Mouse (Mus musculus) midbrain, embryonic 11.5 days (tissue): ENCODE data around the gene Slc19a3. TPM values are rescaled to one million over a fixed set of nuclear protein-coding genes. Genes with fewer than 3 reads are reported as not detected.
A peak's percentile ranks its signal among the peaks of the same experiment; 100 is the strongest.

ENCODE experiments used
- ATAC-seq: fragments of 200-750 bp; cut with Nextera tagmentation; 2 replicates; pipeline ENCODE4 v1.8.0; 2017; ENCODE audit warnings: moderate TSS enrichment, moderate library complexity; ENCODE audit not compliant: low FRiP score
- DNase-seq: peaks from one replicate; pipeline ENCODE4 v3.0.0; 2015; ENCODE audit warnings: low spot score; ENCODE audit errors: missing footprints
- H3K27ac ChIP-seq: fragments of 300-500 bp; sonication (generic); 2 replicates; pipeline ENCODE4 v1.5.1; 2014; ENCODE audit warnings: low read depth, low read length
- H3K27me3 ChIP-seq: fragments of 300-500 bp; sonication (generic); 2 replicates; pipeline ENCODE4 v1.6.1; 2014; ENCODE audit warnings: mild to moderate bottlenecking, low read length, moderate library complexity, mixed read lengths; ENCODE audit not compliant: control insufficient read depth, insufficient read depth
- H3K36me3 ChIP-seq: fragments of 300-500 bp; sonication (generic); 2 replicates; pipeline ENCODE4 v1.6.1; 2014; ENCODE audit warnings: mild to moderate bottlenecking, low read length, moderate library complexity, mixed read lengths; ENCODE audit not compliant: control insufficient read depth, insufficient read depth
- H3K4me1 ChIP-seq: fragments of 300-500 bp; sonication (generic); 2 replicates; pipeline ENCODE4 v1.6.1; 2014; ENCODE audit warnings: low read length; ENCODE audit not compliant: control insufficient read depth, insufficient read depth
- H3K4me2 ChIP-seq: fragments of 300-500 bp; sonication (generic); 2 replicates; pipeline ENCODE4 v1.6.1; 2014; ENCODE audit warnings: mild to moderate bottlenecking, moderate library complexity
- H3K4me3 ChIP-seq: fragments of 300-500 bp; sonication (generic); 2 replicates; pipeline ENCODE4 v1.5.1; 2014; ENCODE audit warnings: low read depth, low read length
- H3K9ac ChIP-seq: fragments of 300-500 bp; sonication (generic); 2 replicates; pipeline ENCODE4 v1.6.1; 2014; ENCODE audit warnings: low read length
- H3K9me3 ChIP-seq: fragments of 300-500 bp; sonication (generic); 2 replicates; pipeline ENCODE4 v1.6.1; 2016; ENCODE audit warnings: low read length; ENCODE audit not compliant: control insufficient read depth
- WGBS: fragments of 180-500 bp; shearing (Covaris S2); extraction: QIAGEN DNeasy Blood & Tissue Kit; methylation state at CpG from one replicate; pipeline ENCODE4 v1.1.7; 2014; 5-methylcytosine and 5-hydroxymethylcytosine counted together
- polyA plus RNA-seq: library from polyadenylated mRNA; unstranded; fragments of >200 nt; fragmentation: Nextera tagmentation; extraction: Ambion mirVana; gene quantifications from 2 replicates; pipeline ENCODE4 v1.2.1, GENCODE M21; 2014

Slc19a3 gene
- 0.33 and 0.83 TPM in 2 replicates for polyA plus RNA-seq

DNA sequence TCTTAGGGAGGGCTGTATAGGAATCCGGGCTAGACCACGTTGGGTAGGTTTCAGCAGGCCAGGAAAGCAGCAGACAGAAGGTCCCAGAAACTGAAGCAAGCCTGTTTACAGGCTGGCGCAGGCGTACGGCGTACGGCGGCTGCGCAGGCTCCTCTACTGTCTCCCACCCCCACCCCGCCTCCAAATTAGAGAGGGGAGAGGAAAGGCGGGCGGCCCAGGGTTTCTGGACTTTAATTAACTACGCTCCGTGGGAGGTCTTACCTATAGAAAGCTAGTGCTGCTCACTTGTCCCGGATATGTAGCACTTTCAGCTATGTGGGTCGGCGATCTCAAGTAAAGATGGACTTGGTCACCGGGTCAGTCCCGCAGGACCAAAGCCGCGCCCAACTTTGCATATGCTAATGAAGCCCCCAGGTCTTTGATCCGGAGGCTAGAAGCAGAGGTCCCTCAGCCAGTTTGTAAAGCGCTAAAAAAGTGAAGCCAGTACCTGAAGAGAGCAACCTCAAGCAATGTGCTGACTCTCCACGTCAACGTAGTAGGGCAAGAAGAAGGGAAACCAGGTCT lies at the start of gene Slc19a3:
TSS of gene Slc19a3 (minus strand) at position 340 of the 564 bp plus-strand sequence.
- Histone ChIP-seq H3K9me3 (no peaks in the 10 kb centered on the region), H3K27ac (no peak within 1 kb of the TSS), H3K27me3 (no peaks in the 10 kb centered on the region), H3K36me3 (no peaks in the 10 kb centered on the region), H3K9ac (peak within 1 kb of the TSS; percentile 60), H3K4me3 (peak within 1 kb of the TSS; percentile 42), H3K4me2 (peak within 1 kb of the TSS; percentile 67), H3K4me1 (no peaks in the 10 kb centered on the region)
- WGBS = under 1% methylated on average over 25 of the region's 25 CpGs
- ATAC-seq = peak; percentile 93
- peak; percentile 92 for DNase-seq

DNA sequence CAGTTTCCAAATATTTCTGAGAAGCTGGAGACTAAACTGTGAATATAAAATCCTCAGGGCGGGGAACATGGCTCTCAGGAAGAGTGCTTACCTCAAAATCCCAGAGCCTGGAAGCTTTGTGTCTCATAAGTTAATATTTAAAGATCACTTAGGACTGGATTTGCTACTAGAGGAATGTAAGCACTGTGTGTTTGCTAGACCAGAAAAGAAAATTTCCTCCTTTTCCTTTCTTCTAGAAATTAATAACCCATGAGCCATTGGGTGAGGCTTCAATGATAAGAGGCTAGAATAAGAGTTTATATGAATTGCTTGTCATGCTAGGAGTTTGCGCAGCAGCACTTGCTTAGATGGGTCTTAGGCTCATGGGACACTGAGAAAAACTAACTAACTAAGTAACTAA lies 46.5 kb upstream of the Slc19a3 start:
- DNase-seq (peak; percentile 23), ATAC-seq (no peak)
- no peaks in the 10 kb centered on the region for H3K36me3 ChIP-seq
- H3K9ac ChIP-seq = no peak overlapping the region
- WGBS = 82% methylated on average over 2 of the region's 2 CpGs
- H3K4me3 ChIP-seq = no peak overlapping the region
- no peak overlapping the region for H3K27ac ChIP-seq
- no peak overlapping the region for H3K4me2 ChIP-seq
- H3K27me3 ChIP-seq = no peaks in the 10 kb centered on the region
- no peaks in the 10 kb centered on the region for H3K4me1 ChIP-seq
- H3K9me3 ChIP-seq = no peaks in the 10 kb centered on the region

GRCm38 (mm10) chr1:83077016-83077415 lies 38.8 kb upstream of the Slc19a3 start:
- 80% methylated on average over 6 of the region's 6 CpGs for WGBS
- H3K4me1 ChIP-seq = no peaks in the 10 kb centered on the region
- DNase-seq (peak; percentile 26), ATAC-seq (no peak)
- H3K9ac ChIP-seq = no peak overlapping the region
- H3K4me3 ChIP-seq = no peak overlapping the region
- no peak overlapping the region for H3K4me2 ChIP-seq
- H3K9me3 ChIP-seq = no peaks in the 10 kb centered on the region
- no peaks in the 10 kb centered on the region for H3K36me3 ChIP-seq
- no peaks in the 10 kb centered on the region for H3K27me3 ChIP-seq
- H3K27ac ChIP-seq = no peak overlapping the region

- WGBS = 46% methylated on average over 11 of the region's 11 CpGs
- H3K4me1 ChIP-seq = no peaks in the 10 kb centered on the region
- H3K27ac ChIP-seq = no peak overlapping the region
- DNase-seq = peak; percentile 94
- H3K36me3 ChIP-seq = no peaks in the 10 kb centered on the region
- H3K27me3 ChIP-seq = no peaks in the 10 kb centered on the region
- H3K4me2 ChIP-seq = peak overlapping the region; percentile 23; the same call in 1 of the 2 replicates
- ATAC-seq = peak; percentile 89
- no peaks in the 10 kb centered on the region for H3K9me3 ChIP-seq
- peak overlapping the region; percentile 47 for H3K9ac ChIP-seq
- H3K4me3 ChIP-seq = no peak overlapping the region
These were observed 38.1 kb upstream of the Slc19a3 start for GRCm38 (mm10) chr1:83076190-83076917.

DNA sequence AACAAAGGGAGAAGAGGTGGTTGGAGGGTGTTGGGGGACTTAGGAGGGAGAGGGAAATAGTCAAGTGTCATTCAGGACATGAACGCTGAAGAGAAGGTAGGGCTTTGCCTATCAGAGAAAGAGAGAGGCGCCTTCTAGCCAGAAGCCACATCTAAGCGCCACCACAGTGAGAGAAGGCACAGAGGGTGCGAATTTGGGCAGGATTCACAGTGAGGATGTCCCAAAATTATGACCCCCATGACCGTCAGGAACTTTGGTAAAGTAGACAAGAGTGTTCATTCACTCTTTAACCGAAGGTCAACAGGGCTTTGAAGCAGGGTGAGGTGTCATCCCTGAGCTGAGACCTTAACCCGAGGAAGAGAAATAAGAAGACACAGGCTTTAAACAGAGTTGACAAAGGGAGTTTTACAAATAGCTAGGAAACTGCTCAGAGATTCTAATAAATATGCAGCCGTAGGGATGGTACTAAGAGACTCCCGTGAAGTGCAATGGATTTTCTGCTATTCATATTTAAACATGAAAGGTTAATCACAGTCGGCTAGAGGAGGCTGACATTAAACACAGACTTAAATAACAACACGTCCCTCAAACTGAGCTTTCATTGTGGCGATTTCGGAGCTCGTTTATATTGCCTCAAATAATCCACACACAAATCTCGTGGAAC lies 37.4 kb upstream of the Slc19a3 start:
- DNase-seq (peak; percentile 81), ATAC-seq (peak; percentile 61)
- H3K27me3 ChIP-seq = no peaks in the 10 kb centered on the region
- H3K36me3 ChIP-seq = no peaks in the 10 kb centered on the region
- peak overlapping the region; percentile 23; the same call in 1 of the 2 replicates for H3K4me2 ChIP-seq
- no peak overlapping the region for H3K27ac ChIP-seq
- no peaks in the 10 kb centered on the region for H3K4me1 ChIP-seq
- H3K9me3 ChIP-seq = no peaks in the 10 kb centered on the region
- peak overlapping the region; percentile 47 for H3K9ac ChIP-seq
- WGBS = 42% methylated on average over 15 of the region's 15 CpGs
- no peak overlapping the region for H3K4me3 ChIP-seq

GRCm38 (mm10) chr1:83067205-83067604 lies 29.0 kb upstream of the Slc19a3 start:
- DNase-seq (no peak), ATAC-seq (no peak)
- Histone ChIP-seq H3K36me3 (no peaks in the 10 kb centered on the region), H3K9me3 (no peaks in the 10 kb centered on the region), H3K4me1 (no peaks in the 10 kb centered on the region), H3K4me2 (no peak overlapping the region), H3K27me3 (no peaks in the 10 kb centered on the region), H3K4me3 (no peak overlapping the region), H3K27ac (no peak overlapping the region), H3K9ac (no peak overlapping the region)
- WGBS = 92% methylated on average over 10 of the region's 10 CpGs

DNA sequence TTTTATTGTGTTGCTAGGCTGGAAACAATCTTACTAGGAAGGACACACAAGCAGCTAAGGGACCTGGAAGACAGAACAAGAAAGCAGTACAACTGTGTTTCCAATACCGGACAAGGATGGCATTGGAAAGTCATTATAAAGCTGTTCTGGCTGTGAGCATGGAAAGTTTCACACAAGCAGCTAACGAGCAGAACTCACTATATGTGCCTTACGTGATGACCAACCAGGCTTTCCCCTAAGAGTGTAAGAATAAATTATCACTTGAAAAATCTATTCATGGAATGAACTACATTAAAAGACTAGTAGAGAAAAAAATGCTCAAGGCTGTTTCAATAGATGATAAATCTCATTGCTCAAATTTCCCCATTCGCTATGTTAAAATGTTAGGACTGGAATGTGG lies 28.3 kb upstream of the Slc19a3 start:
- H3K4me3 ChIP-seq = no peak overlapping the region
- H3K9me3 ChIP-seq = no peaks in the 10 kb centered on the region
- no peak for DNase-seq

GRCm38 (mm10) chr1:83064851-83065250 lies 26.6 kb upstream of the Slc19a3 start:
- Histone ChIP-seq H3K27me3 (no peaks in the 10 kb centered on the region), H3K9me3 (no peaks in the 10 kb centered on the region), H3K9ac (no peak overlapping the region), H3K36me3 (no peaks in the 10 kb centered on the region), H3K27ac (no peak overlapping the region), H3K4me2 (no peak overlapping the region), H3K4me3 (no peak overlapping the region), H3K4me1 (no peaks in the 10 kb centered on the region)
- ATAC-seq (0 out of 2 replicates have a peak, but pooled peaks have one; percentile 11), DNase-seq (peak; percentile 89)
- WGBS = 26% methylated on average over 3 of the region's 3 CpGs

More for the DNA sequence above, 28.3 kb upstream of the Slc19a3 start:
- H3K27me3 ChIP-seq = no peaks in the 10 kb centered on the region
- H3K4me2 ChIP-seq = no peak overlapping the region
- WGBS = 95% methylated on average over 4 of the region's 4 CpGs
- ATAC-seq = no peak
- no peaks in the 10 kb centered on the region for H3K36me3 ChIP-seq
- no peak overlapping the region for H3K27ac ChIP-seq
- no peak overlapping the region for H3K9ac ChIP-seq
- no peaks in the 10 kb centered on the region for H3K4me1 ChIP-seq

DNA sequence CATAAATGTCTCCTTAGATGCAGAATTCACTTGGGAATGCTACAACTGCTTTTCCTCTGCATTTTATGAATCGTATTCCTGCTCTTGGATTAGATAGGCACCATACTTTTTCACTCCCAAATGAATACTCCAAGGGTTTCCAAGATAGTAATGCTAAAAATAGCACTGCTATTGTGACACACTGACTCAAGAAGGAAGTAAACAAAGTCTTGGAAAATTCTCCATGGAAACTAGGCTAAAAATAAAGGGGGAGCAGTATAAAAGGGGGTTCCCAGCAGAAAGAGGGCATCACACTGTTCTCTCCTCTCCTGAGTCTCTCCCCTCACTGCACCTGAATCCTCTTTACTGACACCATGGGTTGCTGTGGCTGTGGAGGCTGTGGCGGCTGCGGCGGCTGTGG lies 22.4 kb upstream of the Slc19a3 start, which contains the start of gene Krtap28-13:
TSS of gene Krtap28-13 (plus strand) at position 288 of the 400 bp plus-strand sequence.
- no peaks in the 10 kb centered on the region for H3K27me3 ChIP-seq
- no peaks in the 10 kb centered on the region for H3K4me1 ChIP-seq
- H3K9ac ChIP-seq = no peak within 1 kb of the TSS
- ATAC-seq = no peak
- no peaks in the 10 kb centered on the region for H3K36me3 ChIP-seq
- 87% methylated on average over 4 of the region's 4 CpGs for WGBS
- no peak for DNase-seq
- no peak within 1 kb of the TSS for H3K27ac ChIP-seq
- H3K4me2 ChIP-seq = no peak within 1 kb of the TSS
- no peak within 1 kb of the TSS for H3K4me3 ChIP-seq
- no peaks in the 10 kb centered on the region for H3K9me3 ChIP-seq
